In the genomic region with DNA sequence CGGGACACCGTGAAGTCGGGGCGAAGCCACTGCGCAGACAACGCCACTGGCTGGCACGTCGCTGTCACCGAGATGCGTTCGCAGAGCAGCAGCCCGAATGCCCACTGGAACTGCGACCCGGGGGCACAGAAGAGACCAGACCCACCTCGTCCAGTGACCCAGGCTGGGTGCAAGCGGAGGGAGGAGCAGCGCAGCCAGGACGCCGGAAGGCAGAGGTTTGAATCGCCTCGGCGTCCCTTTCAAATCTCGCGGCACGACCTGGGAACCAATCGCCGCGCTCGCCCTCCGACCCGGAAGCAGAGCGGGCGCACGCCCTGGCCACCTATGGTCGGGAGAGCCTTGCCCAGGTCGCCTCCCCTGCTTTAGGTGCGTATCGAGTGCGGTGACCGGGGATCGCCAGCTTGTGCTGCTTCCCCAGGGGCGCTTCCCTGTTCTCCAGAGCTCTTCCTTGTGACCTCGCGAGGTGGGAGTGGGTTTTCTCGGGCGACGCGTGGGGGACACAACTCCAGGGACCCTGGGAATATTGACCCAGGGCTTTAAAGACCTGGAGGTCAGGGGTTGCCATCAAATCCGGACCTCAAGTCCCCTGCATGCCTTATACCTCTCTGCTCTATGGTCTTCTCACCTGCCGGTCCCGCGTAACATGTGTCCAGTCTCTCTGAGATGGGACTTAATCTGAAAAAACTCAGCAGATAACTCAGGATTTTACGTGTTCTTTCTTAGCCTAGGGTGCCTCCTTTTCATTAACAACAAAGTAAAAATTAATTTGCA, we compare ENCODE assay signal across 7 mouse cellular contexts. TPM values are rescaled to one million over a fixed set of nuclear protein-coding genes. Genes with fewer than 3 reads are reported as not detected.
DNase-seq lines count a peak whose midpoint lies in the region; ATAC-seq lines count a peak whose summit lies in the region.

A gene (minus strand): TSS at position 235 of the 771 bp plus-strand sequence.
A gene (plus strand): TSS at position 286 of the 771 bp plus-strand sequence.

- H3K9ac ChIP-seq in midbrain, embryonic 13.5 days (replicated peaks): peak within 1 kb of the TSS; percentile 77

- H3K36me3 ChIP-seq in embryonic facial prominence, embryonic 10.5 days (replicated peaks): peaks cover 53% of the 10 kb centered on the region
- H3K36me3 ChIP-seq in limb, embryonic 10.5 days: peaks cover 58% of the 10 kb centered on the region
- peaks cover 18% of the 10 kb centered on the region for H3K36me3 ChIP-seq in midbrain, embryonic 13.5 days

- peak; percentile 99 for ATAC-seq in granulocyte monocyte progenitor cell, adult 5-6 weeks (replicated peaks; ENCODE audit: poor library complexity, severe bottlenecking)
- ATAC-seq in midbrain, embryonic 13.5 days: peak; percentile 99

- DNase-seq in adrenal gland, postnatal 10 days: peak; percentile 94
- peak; percentile 94 for DNase-seq in embryonic facial prominence, embryonic 10.5 days (ENCODE audit: low spot score)
- peak; percentile 82 for DNase-seq in kidney, adult 11 months
- peak; percentile 92 for DNase-seq in limb, embryonic 10.5 days (ENCODE audit: low spot score)
- peak; percentile 87 for DNase-seq in spleen, adult 12 weeks (ENCODE audit: low spot score)

- H3K4me1 ChIP-seq in embryonic facial prominence, embryonic 10.5 days: peaks cover 24% of the 10 kb centered on the region
- H3K4me1 ChIP-seq in limb, embryonic 10.5 days: peaks cover 25% of the 10 kb centered on the region
- peaks cover 30% of the 10 kb centered on the region for H3K4me1 ChIP-seq in midbrain, embryonic 13.5 days (replicated peaks)

- peak within 1 kb of the TSS; percentile 92 for H3K27ac ChIP-seq in embryonic facial prominence, embryonic 10.5 days (replicated peaks)
- peak within 1 kb of the TSS; percentile 91 for H3K27ac ChIP-seq in limb, embryonic 10.5 days
- no peak within 1 kb of the TSS for H3K27ac ChIP-seq in midbrain, embryonic 13.5 days

- H3K4me3 ChIP-seq in embryonic facial prominence, embryonic 10.5 days: peak within 1 kb of the TSS; percentile 73
- H3K4me3 ChIP-seq in limb, embryonic 10.5 days: peak within 1 kb of the TSS; percentile 91
- peak within 1 kb of the TSS; percentile 77 for H3K4me3 ChIP-seq in midbrain, embryonic 13.5 days (replicated peaks)

- peak within 1 kb of the TSS; percentile 89 for H3K4me2 ChIP-seq in midbrain, embryonic 13.5 days (replicated peaks)

- H3K27me3 ChIP-seq in embryonic facial prominence, embryonic 10.5 days (replicated peaks; ENCODE audit: low read depth, poor library complexity, severe bottlenecking): no peaks in the 10 kb centered on the region
- no peaks in the 10 kb centered on the region for H3K27me3 ChIP-seq in limb, embryonic 10.5 days (ENCODE audit: low read depth, poor library complexity, severe bottlenecking)
- H3K27me3 ChIP-seq in midbrain, embryonic 13.5 days: no peaks in the 10 kb centered on the region

- 1% methylated on average over 53 of the region's 53 CpGs for WGBS in embryonic facial prominence, embryonic 10.5 days
- 1% methylated on average over 53 of the region's 53 CpGs for WGBS in limb, embryonic 10.5 days
- 1% methylated on average over 53 of the region's 53 CpGs for WGBS in midbrain, embryonic 13.5 days

- H3K9me3 ChIP-seq in embryonic facial prominence, embryonic 10.5 days: no peaks in the 10 kb centered on the region
- no peaks in the 10 kb centered on the region for H3K9me3 ChIP-seq in limb, embryonic 10.5 days (replicated peaks)
- no peaks in the 10 kb centered on the region for H3K9me3 ChIP-seq in midbrain, embryonic 13.5 days

RNA-seq across cellular contexts. Expression of the first gene that starts in this region (rescaled TPM):
- 1 to 10 TPM; 2.9 to 4.4 TPM for total RNA-seq in adrenal gland, postnatal 10 days (2021)
- polyA plus RNA-seq in embryonic facial prominence, embryonic 10.5 days (2016; fragmentation: Nextera tagmentation; extraction: Ambion mirVana): 13.8 and 16.0 TPM in 2 replicates
- 9.4 and 9.5 TPM in 2 replicates for total RNA-seq in granulocyte monocyte progenitor cell, adult 5-6 weeks (2014; fragmentation: Nextera tagmentation)
- total RNA-seq in granulocyte monocyte progenitor cell, adult 5-6 weeks (2017): 23.2 and 34.2 TPM in 2 replicates
- polyA plus RNA-seq in limb, embryonic 10.5 days (2016; fragmentation: Nextera tagmentation; extraction: Ambion mirVana): 16.9 and 21.0 TPM in 2 replicates
- 4.9 and 5.8 TPM in 2 replicates for polyA plus RNA-seq in midbrain, embryonic 13.5 days (2015; fragmentation: Nextera tagmentation; extraction: Ambion mirVana)

RNA-seq across cellular contexts. Expression of the second gene that starts in this region (rescaled TPM):
- 10 to 100 TPM; 13.6 to 18.3 TPM for total RNA-seq in adrenal gland, postnatal 10 days (2021)
- 113 and 118 TPM in 2 replicates for polyA plus RNA-seq in embryonic facial prominence, embryonic 10.5 days (2016; fragmentation: Nextera tagmentation; extraction: Ambion mirVana)
- 37.2 and 57.7 TPM in 2 replicates for total RNA-seq in granulocyte monocyte progenitor cell, adult 5-6 weeks (2014; fragmentation: Nextera tagmentation)
- 89.4 and 125 TPM in 2 replicates for total RNA-seq in granulocyte monocyte progenitor cell, adult 5-6 weeks (2017)
- polyA plus RNA-seq in limb, embryonic 10.5 days (2016; fragmentation: Nextera tagmentation; extraction: Ambion mirVana): 117 and 124 TPM in 2 replicates
- polyA plus RNA-seq in midbrain, embryonic 13.5 days (2015; fragmentation: Nextera tagmentation; extraction: Ambion mirVana): 43.8 and 43.9 TPM in 2 replicates
